Comparison of ENCODE assay signal across 22 mouse cellular contexts in the genomic region with DNA sequence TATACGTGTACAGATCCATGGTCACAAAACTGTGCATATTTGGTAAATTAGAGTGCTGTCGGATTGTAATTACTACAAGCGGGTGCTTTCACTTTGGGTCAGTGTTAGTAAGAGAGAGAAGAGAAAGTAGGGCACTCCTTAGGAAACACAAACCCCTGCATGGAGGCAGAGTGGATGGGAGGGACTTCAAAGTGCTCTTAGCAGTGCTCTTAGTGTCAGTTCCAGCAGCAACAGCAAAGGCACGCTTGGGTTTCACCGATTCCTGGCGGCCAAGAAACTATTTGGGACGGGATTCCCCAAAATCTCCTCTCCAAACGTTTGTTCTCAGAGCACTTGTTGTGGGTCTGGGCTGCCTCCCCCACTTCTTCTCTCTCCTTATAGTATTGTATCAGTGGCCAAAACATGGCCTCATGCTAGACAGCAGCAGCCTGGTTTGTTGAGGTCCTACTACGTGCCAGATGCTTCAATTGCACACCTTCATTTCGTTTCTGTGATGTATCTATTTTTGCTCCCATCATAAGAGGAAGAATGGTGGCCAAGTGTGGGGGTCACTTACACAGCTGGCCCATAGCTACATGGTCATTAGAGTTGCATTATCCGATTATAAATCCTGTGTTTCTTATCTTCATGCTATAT. TPM values are rescaled to one million over a fixed set of nuclear protein-coding genes. Genes with fewer than 3 reads are reported as not detected.
DNase-seq lines count a peak whose midpoint lies in the region; ATAC-seq and TF ChIP-seq lines count a peak whose summit lies in the region.
"Had no signal": no experiment of that assay in that cellular context is flagged by ENCODE, and none has a peak within 500 bp of the region (broad histone marks: within the 10 kb centered on the region; RNA-seq: fewer than 3 reads in every experiment).

No protein-coding gene starts in this region.

- H3K9ac ChIP-seq in heart, embryonic 15.5 days, result no peak overlapping the region
- H3K9ac ChIP-seq in heart, adult 2 months (ENCODE audit: low read depth, low read length), result no peak overlapping the region
- no peak overlapping the region for H3K9ac ChIP-seq in lung, embryonic 15.5 days
- H3K9ac ChIP-seq: hindbrain, embryonic 13.5 days; limb, embryonic 15.5 days; liver, embryonic 15.5 days; midbrain, embryonic 12.5 days had no signal

- no peaks in the 10 kb centered on the region for H3K27me3 ChIP-seq in heart, embryonic 15.5 days
- H3K27me3 ChIP-seq in heart, adult 2 months (ENCODE audit: control insufficient read depth, insufficient read depth, low read length), result no peaks in the 10 kb centered on the region
- no peaks in the 10 kb centered on the region for H3K27me3 ChIP-seq in lung, embryonic 15.5 days
- H3K27me3 ChIP-seq: hindbrain, embryonic 13.5 days; limb, embryonic 15.5 days; liver, embryonic 15.5 days; midbrain, embryonic 12.5 days had no signal

- H3K27ac ChIP-seq in heart, embryonic 15.5 days, result peak overlapping the region; percentile 96
- no peak overlapping the region for H3K27ac ChIP-seq in heart, adult 2 months
- H3K27ac ChIP-seq in lung, embryonic 15.5 days, result peak overlapping the region; percentile 95
- H3K27ac ChIP-seq: forebrain, embryonic 10.5 days; hindbrain, embryonic 13.5 days; kidney, postnatal 0 days; left cerebral cortex, adult 2 months; limb, embryonic 15.5 days; liver, embryonic 15.5 days; midbrain, embryonic 12.5 days had no signal

- H3K4me3 ChIP-seq in heart, embryonic 15.5 days, result no peak overlapping the region
- H3K4me3 ChIP-seq in heart, adult 2 months, result no peak overlapping the region
- H3K4me3 ChIP-seq in lung, embryonic 15.5 days, result no peak overlapping the region
- H3K4me3 ChIP-seq: forebrain, embryonic 10.5 days; hindbrain, embryonic 13.5 days; left cerebral cortex, adult 2 months; limb, embryonic 15.5 days; liver, embryonic 15.5 days; midbrain, embryonic 12.5 days had no signal

- WGBS in heart, embryonic 15.5 days, result 82% methylated on average over 11 of the region's 11 CpGs
- 87% methylated on average over 11 of the region's 11 CpGs for WGBS in heart, adult 2 months
- WGBS in lung, embryonic 15.5 days, result 54% methylated on average over 11 of the region's 11 CpGs

- TF ChIP-seq POLR2A in heart, adult 2 months (IDR thresholded peaks at IDR 0.05; ENCODE audit: insufficient read depth, low read depth, low read length), result no peak

- no peaks in the 10 kb centered on the region for H3K9me3 ChIP-seq in heart, embryonic 15.5 days (replicated peaks)
- H3K9me3 ChIP-seq in lung, embryonic 15.5 days, result no peaks in the 10 kb centered on the region
- H3K9me3 ChIP-seq: forebrain, embryonic 10.5 days; hindbrain, embryonic 13.5 days; limb, embryonic 15.5 days; liver, embryonic 15.5 days; midbrain, embryonic 12.5 days had no signal

- H3K4me1 ChIP-seq in heart, embryonic 15.5 days (replicated peaks), result peaks cover 42% of the 10 kb centered on the region
- H3K4me1 ChIP-seq in heart, adult 2 months (ENCODE audit: control insufficient read depth, insufficient read depth, low read length), result peaks cover 13% of the 10 kb centered on the region
- H3K4me1 ChIP-seq in lung, embryonic 15.5 days, result peaks cover 37% of the 10 kb centered on the region

- H3K79me2 ChIP-seq in heart, adult 2 months (replicated peaks; ENCODE audit: control insufficient read depth, insufficient read depth, low read length), result no peaks in the 10 kb centered on the region

- no peak overlapping the region for H3K4me2 ChIP-seq in heart, embryonic 15.5 days
- no peak overlapping the region; the same call in 1 of the 2 replicates for H3K4me2 ChIP-seq in lung, embryonic 15.5 days
- H3K4me2 ChIP-seq: hindbrain, embryonic 13.5 days; limb, embryonic 15.5 days; liver, embryonic 15.5 days; midbrain, embryonic 12.5 days had no signal

- ATAC-seq in heart, embryonic 15.5 days (replicated peaks; ENCODE audit: insufficient number of reproducible peaks, insufficient read depth, low FRiP score, low read depth), result no peak
- ATAC-seq in lung, embryonic 15.5 days (ENCODE audit: borderline replicate concordance, extremely low read depth, low FRiP score, low TSS enrichment), result no peak
- ATAC-seq: forebrain, embryonic 16.5 days had no signal

- DNase-seq in heart, adult 11 months, result peak; percentile 79
- no peak for DNase-seq in heart, postnatal 25 days (ENCODE audit: low spot score)
- no peak for DNase-seq in heart, adult 2 months
- peak; percentile 67 for DNase-seq in lung, postnatal 36 days
- DNase-seq in right cerebral cortex, postnatal 4 days, result no peak
- DNase-seq in MN1 (ENCODE audit: low spot score), result no peak
- DNase-seq: adrenal gland, postnatal 25 days; cerebellum, adult 9-10 months; gastrocnemius, postnatal 14 days; kidney, adult 2 months; thymus, adult 2 months; thymus, postnatal 4 days had no signal

- intact Hi-C loops in heart, postnatal 25 days (cut with DNase I), result no loop called here
- intact Hi-C loops in heart, adult 2 months (cut with DNase I), result no loop called here

- TF ChIP-seq EP300 in heart, adult 2 months (IDR thresholded peaks at IDR 0.05; ENCODE audit: insufficient read depth, low read depth, low read length), result no peak

- TF ChIP-seq CTCF in heart, adult 2 months (IDR thresholded peaks at IDR 0.05), result no peak

- H3K36me3 ChIP-seq in heart, embryonic 15.5 days, result no peaks in the 10 kb centered on the region
- no peaks in the 10 kb centered on the region for H3K36me3 ChIP-seq in heart, adult 2 months (ENCODE audit: control insufficient read depth, insufficient read depth, low read length)
- H3K36me3 ChIP-seq in lung, embryonic 15.5 days, result no peaks in the 10 kb centered on the region
- H3K36me3 ChIP-seq: forebrain, embryonic 10.5 days; hindbrain, embryonic 13.5 days; limb, embryonic 15.5 days; liver, embryonic 15.5 days; midbrain, embryonic 12.5 days had no signal

RNA-seq across cellular contexts. Expression of a gene that starts 14.7 kb away (rescaled TPM):
- 1 to 10 TPM; 5.3 to 7.2 TPM for total RNA-seq in heart, postnatal 25 days (2021)
- 14.5 and 16.0 TPM in 2 replicates for polyA plus RNA-seq in heart, embryonic 15.5 days (2015; fragmentation: Nextera tagmentation; extraction: Ambion mirVana)
- total RNA-seq in heart, adult 2 months (2021), result 1 to 10 TPM; 7.4 to 8.2 TPM
- 4.7 and 5.5 TPM in 2 replicates for polyA plus RNA-seq in heart, adult 2 months (2012; rRNA removed)
- 5.1 and 5.4 TPM in 2 replicates for polyA plus RNA-seq in lung, embryonic 15.5 days (2015; fragmentation: Nextera tagmentation; extraction: Ambion mirVana)

Comparison
In these comparisons a context has a peak if more than half of its experiments do, and no peak if none do; other contexts are left out.
1. DNase-seq: peak in heart, adult 11 months (single experiment) and lung, postnatal 36 days (single experiment); none in heart, postnatal 25 days (single experiment), heart, adult 2 months (0 of 2), right cerebral cortex, postnatal 4 days (single experiment) and MN1 (single experiment).